Mouse (Mus musculus) small intestine, adult 2 months (tissue): Measurements from ENCODE around the gene Esr2. TPM values are rescaled to one million over a fixed set of nuclear protein-coding genes. Genes with fewer than 3 reads are reported as not detected.
A peak's percentile ranks its signal among the peaks of the same experiment; 100 is the strongest.

Source experiments
- H3K27ac ChIP-seq: fragments of 200-500 bp; 2 replicates; pipeline ENCODE4 v1.5.1; 2012; ENCODE audit warnings: low read depth, low read length, control low read depth, inconsistent platforms; ENCODE audit not compliant: insufficient read depth
- H3K27me3 ChIP-seq: fragments of 200-500 bp; 2 replicates; pipeline ENCODE4 v1.6.1; 2012; ENCODE audit warnings: mild to moderate bottlenecking, moderate library complexity, low read length, inconsistent platforms; ENCODE audit not compliant: control insufficient read depth, insufficient read depth
- H3K36me3 ChIP-seq: fragments of 200-500 bp; 2 replicates; pipeline ENCODE4 v1.6.1; 2012; ENCODE audit warnings: mild to moderate bottlenecking, low read length, control low read depth, inconsistent platforms; ENCODE audit not compliant: control insufficient read depth, insufficient read depth
- H3K4me1 ChIP-seq: fragments of 200-500 bp; 2 replicates; pipeline ENCODE4 v1.6.1; 2012; ENCODE audit warnings: low read length, inconsistent platforms, mixed read lengths; ENCODE audit not compliant: control insufficient read depth, insufficient read depth, insufficient read length
- H3K4me3 ChIP-seq: fragments of 200-500 bp; 2 replicates; pipeline ENCODE4 v1.5.1; 2012; ENCODE audit warnings: low read depth, mild to moderate bottlenecking, control low read depth, inconsistent platforms, low read length, moderate library complexity
- CTCF ChIP-seq: fragments of 200-500 bp; IDR thresholded peaks from 2 replicates; pipeline ENCODE4 v1.5.1; 2012; ENCODE audit warnings: low read depth, mild to moderate bottlenecking, control low read depth, inconsistent platforms, low read length, moderate library complexity, mixed read lengths; ENCODE audit not compliant: insufficient replicate concordance, insufficient read length; ENCODE audit errors: extremely low read depth
- POLR2A ChIP-seq: fragments of 200-500 bp; IDR thresholded peaks from 2 replicates; pipeline ENCODE4 v1.6.1; 2012; ENCODE audit warnings: low read depth, mild to moderate bottlenecking, control low read depth, inconsistent platforms, low read length, moderate library complexity
- WGBS: fragments of 180-500 bp; shearing (Covaris S2); methylation state at CpG from one replicate; pipeline ENCODE4 v1.1.7; 2018; 5-methylcytosine and 5-hydroxymethylcytosine counted together
- polyA plus RNA-seq: library from polyadenylated mRNA; depleted of rRNA; stranded (reverse); fragments of >200 nt; gene quantifications from 2 replicates; pipeline ENCODE4 v1.2.3, GENCODE M21; 2012

The Esr2 gene
- polyA plus RNA-seq, 1 experiment, result 0.05 TPM

- no peak overlapping the region for H3K27ac ChIP-seq
- peaks cover 56% of the 10 kb centered on the region for H3K36me3 ChIP-seq
- H3K4me1 ChIP-seq, result peaks cover 12% of the 10 kb centered on the region
- 87% methylated on average over 30 of the region's 30 CpGs for WGBS
- TF ChIP-seq CTCF (no peak), POLR2A (no peak)
- H3K4me3 ChIP-seq, result no peak overlapping the region
- H3K27me3 ChIP-seq, result no peaks in the 10 kb centered on the region
Observed at GRCm38 (mm10) chr12:76095117-76096035, 81.7 kb downstream of the Esr2 start.

- H3K27ac ChIP-seq, result peak overlapping the region; percentile 38; the same call in 1 of the 2 replicates
- WGBS, result 59% methylated on average over 15 of the region's 15 CpGs
- peaks cover 10% of the 10 kb centered on the region for H3K4me1 ChIP-seq
- no peak overlapping the region for H3K4me3 ChIP-seq
- peaks cover 42% of the 10 kb centered on the region for H3K36me3 ChIP-seq
- TF ChIP-seq POLR2A, result no peak
- TF ChIP-seq CTCF, result no peak
- no peaks in the 10 kb centered on the region for H3K27me3 ChIP-seq
Observed at GRCm38 (mm10) chr12:76093613-76094588, 83.2 kb downstream of the Esr2 start.

GRCm38 (mm10) chr12:76092789-76093466 is 84.1 kb downstream of the Esr2 start:
- WGBS, result 39% methylated on average over 11 of the region's 11 CpGs

GRCm38 (mm10) chr12:76087025-76087424 is 90.0 kb downstream of the Esr2 start:
- 85% methylated on average over 13 of the region's 13 CpGs for WGBS
- H3K4me1 ChIP-seq, result peaks cover 29% of the 10 kb centered on the region; the same call in 1 of the 2 replicates
- H3K27me3 ChIP-seq, result no peaks in the 10 kb centered on the region
- H3K27ac ChIP-seq, result peak overlapping the region; percentile 52; the same call in 1 of the 2 replicates
- peaks cover 13% of the 10 kb centered on the region for H3K36me3 ChIP-seq
- TF ChIP-seq POLR2A, result no peak
- TF ChIP-seq CTCF, result no peak
- peak overlapping the region; percentile 44 for H3K4me3 ChIP-seq

More at GRCm38 (mm10) chr12:76092789-76093466, 84.1 kb downstream of the Esr2 start:
- H3K27me3 ChIP-seq, result no peaks in the 10 kb centered on the region
- H3K36me3 ChIP-seq, result peaks cover 37% of the 10 kb centered on the region
- no peak for TF ChIP-seq POLR2A
- TF ChIP-seq CTCF, result no peak
- peak overlapping the region; percentile 17; the same call in 1 of the 2 replicates for H3K27ac ChIP-seq
- peaks cover 10% of the 10 kb centered on the region for H3K4me1 ChIP-seq
- H3K4me3 ChIP-seq, result no peak overlapping the region

GRCm38 (mm10) chr12:76085956-76086905 is 90.8 kb downstream of the Esr2 start:
- Histone ChIP-seq H3K36me3 (peaks cover 13% of the 10 kb centered on the region), H3K4me3 (peak overlapping the region; percentile 44)
- 62% methylated on average over 15 of the region's 15 CpGs for WGBS

More at GRCm38 (mm10) chr12:76085956-76086905, 90.8 kb downstream of the Esr2 start:
- TF ChIP-seq CTCF (no peak), POLR2A (no peak)
- H3K27me3 ChIP-seq, result no peaks in the 10 kb centered on the region
- peak overlapping the region; percentile 52 for H3K27ac ChIP-seq
- peaks cover 29% of the 10 kb centered on the region; the same call in 1 of the 2 replicates for H3K4me1 ChIP-seq
